Mouse (Mus musculus) neural tube, embryonic 13.5 days (tissue): ENCODE measurements around the gene Rras2. TPM values are rescaled to one million over a fixed set of nuclear protein-coding genes. Genes with fewer than 3 reads are reported as not detected.

Source experiments
- ATAC-seq: fragments of 200-750 bp; cut with Nextera tagmentation; 2 replicates; pipeline ENCODE4 v1.8.0; 2017; ENCODE audit warnings: low read depth, mild to moderate bottlenecking, moderate TSS enrichment, moderate library complexity
- H3K27ac ChIP-seq: fragments of 300-500 bp; sonication (generic); replicated peaks from 2 replicates; pipeline ENCODE4 v1.5.1; 2015; ENCODE audit warnings: moderate library complexity, mild to moderate bottlenecking, inconsistent platforms
- H3K27me3 ChIP-seq: fragments of 300-500 bp; sonication (generic); 2 replicates; pipeline ENCODE4 v1.6.1; 2015; ENCODE audit warnings: mild to moderate bottlenecking, inconsistent platforms
- H3K36me3 ChIP-seq: fragments of 300-500 bp; sonication (generic); 2 replicates; pipeline ENCODE4 v1.6.1; 2015; ENCODE audit warnings: mild to moderate bottlenecking, inconsistent platforms
- H3K4me1 ChIP-seq: fragments of 300-500 bp; sonication (generic); replicated peaks from 2 replicates; pipeline ENCODE4 v1.6.1; 2015; ENCODE audit warnings: inconsistent platforms
- H3K4me2 ChIP-seq: fragments of 300-500 bp; sonication (generic); 2 replicates; pipeline ENCODE4 v1.6.1; 2015; ENCODE audit warnings: inconsistent platforms, mild to moderate bottlenecking, moderate library complexity
- H3K4me3 ChIP-seq: fragments of 300-500 bp; sonication (generic); 2 replicates; pipeline ENCODE4 v1.5.1; 2015; ENCODE audit warnings: mild to moderate bottlenecking, inconsistent platforms
- H3K9ac ChIP-seq: fragments of 300-500 bp; sonication (generic); 2 replicates; pipeline ENCODE4 v1.6.1; 2015; ENCODE audit warnings: moderate library complexity, mild to moderate bottlenecking, inconsistent platforms
- H3K9me3 ChIP-seq: fragments of 300-500 bp; sonication (generic); 2 replicates; pipeline ENCODE4 v1.6.1; 2016; ENCODE audit warnings: inconsistent platforms
- WGBS: fragments of 180-500 bp; shearing (Covaris S2); methylation state at CpG from one replicate; pipeline ENCODE4 v1.1.7; 2015; 5-methylcytosine and 5-hydroxymethylcytosine counted together
- polyA plus RNA-seq: library from polyadenylated mRNA; unstranded; fragments of >200 nt; fragmentation: Nextera tagmentation; extraction: Ambion mirVana; gene quantifications from 2 replicates; pipeline ENCODE4 v1.2.1, GENCODE M21; 2015

The Rras2 gene
- polyA plus RNA-seq = 17.7 TPM in 2 replicates

GRCm38 (mm10) chr7:114117444-114117905 is at the start of gene Rras2:
TSS of gene Rras2 (minus strand) at chr7:114117781.
- under 1% methylated on average over 45 of the region's 55 CpGs for WGBS
- Histone ChIP-seq H3K9me3 (no peaks in the 10 kb centered on the region), H3K4me2 (peak within 1 kb of the TSS; percentile 82), H3K27me3 (peaks cover 18% of the 10 kb centered on the region; the same call in 1 of the 2 replicates), H3K27ac (peak within 1 kb of the TSS; percentile 91), H3K4me1 (peaks cover 27% of the 10 kb centered on the region), H3K9ac (peak within 1 kb of the TSS; percentile 88), H3K36me3 (no peaks in the 10 kb centered on the region), H3K4me3 (peak within 1 kb of the TSS; percentile 76)
- ATAC-seq = peak; percentile 99

GRCm38 (mm10) chr7:114162975-114163374 is 45.4 kb upstream of the Rras2 start:
- Histone ChIP-seq H3K36me3 (no peaks in the 10 kb centered on the region), H3K9me3 (no peaks in the 10 kb centered on the region), H3K9ac (no peak overlapping the region), H3K27me3 (peaks cover 2% of the 10 kb centered on the region; the same call in 1 of the 2 replicates), H3K4me2 (no peak overlapping the region), H3K27ac (no peak overlapping the region), H3K4me3 (no peak overlapping the region), H3K4me1 (no peaks in the 10 kb centered on the region)
- ATAC-seq = no peak
- 91% methylated on average over 5 of the region's 5 CpGs for WGBS

- Histone ChIP-seq H3K27me3 (peaks cover 2% of the 10 kb centered on the region; the same call in 1 of the 2 replicates), H3K4me2 (no peak overlapping the region), H3K4me1 (no peaks in the 10 kb centered on the region), H3K27ac (no peak overlapping the region), H3K4me3 (no peak overlapping the region), H3K36me3 (no peaks in the 10 kb centered on the region), H3K9ac (no peak overlapping the region), H3K9me3 (no peaks in the 10 kb centered on the region)
- no peak for ATAC-seq
- 85% methylated on average over 8 of the region's 8 CpGs for WGBS
Observed at GRCm38 (mm10) chr7:114161101-114161500, 43.5 kb upstream of the Rras2 start.

GRCm38 (mm10) chr7:114157716-114158278 is 40.2 kb upstream of the Rras2 start:
- no peak overlapping the region for H3K4me3 ChIP-seq
- H3K9ac ChIP-seq = no peak overlapping the region
- no peak overlapping the region for H3K4me2 ChIP-seq
- H3K4me1 ChIP-seq = no peaks in the 10 kb centered on the region
- H3K36me3 ChIP-seq = no peaks in the 10 kb centered on the region
- H3K27me3 ChIP-seq = peaks cover 2% of the 10 kb centered on the region; the same call in 1 of the 2 replicates
- H3K27ac ChIP-seq = no peak overlapping the region
- H3K9me3 ChIP-seq = no peaks in the 10 kb centered on the region
- 91% methylated on average over 12 of the region's 12 CpGs for WGBS
- no peak for ATAC-seq

GRCm38 (mm10) chr7:114156364-114156763 is 38.8 kb upstream of the Rras2 start:
- Histone ChIP-seq H3K27me3 (peaks cover 2% of the 10 kb centered on the region; the same call in 1 of the 2 replicates), H3K27ac (no peak overlapping the region), H3K9ac (no peak overlapping the region), H3K9me3 (no peaks in the 10 kb centered on the region), H3K4me1 (peaks cover 6% of the 10 kb centered on the region), H3K36me3 (no peaks in the 10 kb centered on the region), H3K4me2 (no peak overlapping the region), H3K4me3 (no peak overlapping the region)
- 93% methylated on average over 4 of the region's 4 CpGs for WGBS
- ATAC-seq = no peak

GRCm38 (mm10) chr7:114155053-114155865 is 37.7 kb upstream of the Rras2 start:
- Histone ChIP-seq H3K4me2 (no peak overlapping the region), H3K4me3 (no peak overlapping the region), H3K4me1 (peaks cover 9% of the 10 kb centered on the region), H3K9me3 (no peaks in the 10 kb centered on the region), H3K9ac (no peak overlapping the region), H3K36me3 (no peaks in the 10 kb centered on the region), H3K27ac (no peak overlapping the region), H3K27me3 (no peaks in the 10 kb centered on the region)
- WGBS = 39% methylated on average over 5 of the region's 5 CpGs
- peak; percentile 67 for ATAC-seq

- H3K4me3 ChIP-seq = no peak overlapping the region
- H3K4me1 ChIP-seq = peaks cover 9% of the 10 kb centered on the region
- H3K9ac ChIP-seq = no peak overlapping the region
- 74% methylated on average over 5 of the region's 5 CpGs for WGBS
- H3K27ac ChIP-seq = no peak overlapping the region
- no peaks in the 10 kb centered on the region for H3K27me3 ChIP-seq
- ATAC-seq = no peak
- no peaks in the 10 kb centered on the region for H3K36me3 ChIP-seq
- no peak overlapping the region for H3K4me2 ChIP-seq
- no peaks in the 10 kb centered on the region for H3K9me3 ChIP-seq
Observed at GRCm38 (mm10) chr7:114151036-114151780, 33.6 kb upstream of the Rras2 start.

- no peaks in the 10 kb centered on the region for H3K9me3 ChIP-seq
- no peak overlapping the region for H3K27ac ChIP-seq
- 93% methylated on average over 6 of the region's 6 CpGs for WGBS
- H3K9ac ChIP-seq = no peak overlapping the region
- H3K4me3 ChIP-seq = no peak overlapping the region
- no peaks in the 10 kb centered on the region for H3K27me3 ChIP-seq
- peaks cover 9% of the 10 kb centered on the region for H3K4me1 ChIP-seq
- no peaks in the 10 kb centered on the region for H3K36me3 ChIP-seq
- no peak for ATAC-seq
- no peak overlapping the region for H3K4me2 ChIP-seq
Observed at GRCm38 (mm10) chr7:114149564-114149963, 32.0 kb upstream of the Rras2 start.

GRCm38 (mm10) chr7:114149135-114149534 is 31.6 kb upstream of the Rras2 start:
- H3K27me3 ChIP-seq = no peaks in the 10 kb centered on the region
- H3K9ac ChIP-seq = no peak overlapping the region
- no peak overlapping the region for H3K4me3 ChIP-seq
- H3K4me1 ChIP-seq = peaks cover 9% of the 10 kb centered on the region
- no peaks in the 10 kb centered on the region for H3K9me3 ChIP-seq
- no peaks in the 10 kb centered on the region for H3K36me3 ChIP-seq
- H3K4me2 ChIP-seq = no peak overlapping the region
- 37% methylated on average over 4 of the region's 4 CpGs for WGBS
- no peak for ATAC-seq
- H3K27ac ChIP-seq = no peak overlapping the region

- no peak for ATAC-seq
- WGBS = 88% methylated on average over 3 of the region's 3 CpGs
- no peaks in the 10 kb centered on the region for H3K27me3 ChIP-seq
Observed at GRCm38 (mm10) chr7:114145841-114146240, 28.3 kb upstream of the Rras2 start.

GRCm38 (mm10) chr7:114142151-114142798 is 24.7 kb upstream of the Rras2 start:
- Histone ChIP-seq H3K36me3 (no peaks in the 10 kb centered on the region), H3K4me3 (no peak overlapping the region), H3K27ac (no peak overlapping the region), H3K9me3 (no peaks in the 10 kb centered on the region), H3K27me3 (no peaks in the 10 kb centered on the region), H3K9ac (no peak overlapping the region), H3K4me2 (no peak overlapping the region), H3K4me1 (no peaks in the 10 kb centered on the region)
- ATAC-seq = no peak
- 72% methylated on average over 10 of the region's 10 CpGs for WGBS

More at GRCm38 (mm10) chr7:114145841-114146240, 28.3 kb upstream of the Rras2 start:
- Histone ChIP-seq H3K27ac (no peak overlapping the region), H3K4me3 (no peak overlapping the region), H3K9me3 (no peaks in the 10 kb centered on the region), H3K4me1 (no peaks in the 10 kb centered on the region), H3K4me2 (no peak overlapping the region), H3K9ac (no peak overlapping the region), H3K36me3 (no peaks in the 10 kb centered on the region)
